Mouse (Mus musculus) lung, adult 2 months (tissue): ENCODE measurements around the gene Mbd6.

Experiments
- CTCF ChIP-seq: fragments of 200-500 bp; IDR thresholded peaks from 2 replicates; pipeline ENCODE4 v1.5.1; 2011; ENCODE audit warnings: mild to moderate bottlenecking, low read length, control low read depth; ENCODE audit not compliant: insufficient read depth
- POLR2A ChIP-seq: fragments of 200-500 bp; IDR thresholded peaks from 2 replicates; pipeline ENCODE4 v1.6.1; 2011; ENCODE audit warnings: low read depth, mild to moderate bottlenecking, control low read depth, low read length, borderline replicate concordance; ENCODE audit errors: extremely low read depth

- TF ChIP-seq CTCF (no peak), POLR2A (no peak)
Observed at GRCm38 (mm10) chr10:127264971-127265370, 23.8 kb downstream of the Mbd6 start.
